ENCODE assay signal across 12 mouse cellular contexts in the genomic region with DNA sequence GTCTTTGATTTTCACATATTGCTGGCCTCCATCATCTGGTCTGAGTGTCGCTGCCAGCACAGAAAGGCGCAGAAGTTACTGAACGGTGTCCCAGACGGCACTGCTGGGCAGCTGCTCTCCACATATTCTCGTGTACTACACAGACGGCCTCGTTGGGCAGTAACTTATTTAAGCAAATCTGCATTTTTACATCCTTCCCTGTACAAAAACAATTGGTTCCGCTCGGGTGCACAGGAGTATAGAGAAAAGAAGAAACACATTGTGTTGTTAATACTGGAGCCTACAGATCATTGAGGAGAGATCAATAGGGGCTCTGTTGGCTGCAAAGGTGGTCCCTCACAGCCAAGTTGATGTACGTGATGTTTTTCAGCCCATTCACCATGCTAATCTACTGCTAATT. TPM values are rescaled to one million over a fixed set of nuclear protein-coding genes. Genes with fewer than 3 reads are reported as not detected.
DNase-seq lines count a peak whose midpoint lies in the region; ATAC-seq and TF ChIP-seq lines count a peak whose summit lies in the region.
"Had no signal": no experiment of that assay in that cellular context is flagged by ENCODE, and none has a peak within 500 bp of the region (broad histone marks: within the 10 kb centered on the region; RNA-seq: fewer than 3 reads in every experiment).

No protein-coding gene starts in this region.

- TF ChIP-seq CTCF in brain, embryonic 14.5 days (IDR thresholded peaks at IDR 0.05; ENCODE audit: borderline replicate concordance, extremely low read depth, insufficient read depth, insufficient read length): no peak
- no peak for TF ChIP-seq CTCF in gastrocnemius, adult 2 months (IDR thresholded peaks at IDR 0.05)

- DNase-seq in Muller cell, postnatal 12 days (ENCODE audit: inconsistent ontology term): peak; percentile 9
- DNase-seq in brain, embryonic 14.5 days (ENCODE audit: low read depth): peak; percentile 92
- DNase-seq in hindbrain, embryonic 11.5 days (ENCODE audit: low spot score): peak; percentile 67
- DNase-seq in gastrocnemius, adult 2 months: no peak
- no peak for DNase-seq in cerebellum, adult 9-11 months
- no peak for DNase-seq in right cerebral cortex, postnatal 14 days
- DNase-seq: adrenal gland, adult 2 months; gastrocnemius, postnatal 36 days; kidney, adult 9 months had no signal

- no peak for TF ChIP-seq POLR2A in brain, embryonic 14.5 days (IDR thresholded peaks at IDR 0.05; ENCODE audit: borderline replicate concordance, extremely low read depth, insufficient read depth, insufficient read length, poor library complexity, severe bottlenecking)

- no peak overlapping the region for H3K4me2 ChIP-seq in hindbrain, embryonic 11.5 days (replicated peaks; ENCODE audit: low read depth, low read length)
- no peak overlapping the region for H3K4me2 ChIP-seq in midbrain, embryonic 15.5 days
- H3K4me2 ChIP-seq: lung, embryonic 15.5 days had no signal

- no peaks in the 10 kb centered on the region for H3K9me3 ChIP-seq in hindbrain, embryonic 11.5 days (ENCODE audit: control insufficient read depth, low read length)
- no peaks in the 10 kb centered on the region for H3K9me3 ChIP-seq in midbrain, embryonic 15.5 days
- H3K9me3 ChIP-seq: lung, embryonic 15.5 days had no signal

- no peak overlapping the region for H3K9ac ChIP-seq in hindbrain, embryonic 11.5 days (ENCODE audit: low read depth, low read length)
- no peak overlapping the region for H3K9ac ChIP-seq in midbrain, embryonic 15.5 days
- H3K9ac ChIP-seq: lung, embryonic 15.5 days had no signal

- no peaks in the 10 kb centered on the region for H3K4me1 ChIP-seq in hindbrain, embryonic 11.5 days (replicated peaks; ENCODE audit: control insufficient read depth, insufficient read depth, low read length)
- H3K4me1 ChIP-seq in midbrain, embryonic 15.5 days: peaks cover 7% of the 10 kb centered on the region; the same call in 1 of the 2 replicates
- H3K4me1 ChIP-seq: lung, embryonic 15.5 days had no signal

- intact Hi-C loops in gastrocnemius, adult 2 months (cut with DNase I): no loop called here

- no peaks in the 10 kb centered on the region for H3K36me3 ChIP-seq in hindbrain, embryonic 11.5 days (ENCODE audit: control insufficient read depth, insufficient read depth, low read length)
- H3K36me3 ChIP-seq in midbrain, embryonic 15.5 days (replicated peaks): no peaks in the 10 kb centered on the region
- H3K36me3 ChIP-seq: G1E; lung, embryonic 15.5 days had no signal

- ATAC-seq in hindbrain, embryonic 11.5 days (ENCODE audit: low FRiP score): peak; percentile 84
- ATAC-seq in midbrain, embryonic 15.5 days (replicated peaks): peak; percentile 67

- WGBS in hindbrain, embryonic 11.5 days: 35% methylated on average over 10 of the region's 10 CpGs
- WGBS in midbrain, embryonic 15.5 days: 16% methylated on average over 10 of the region's 10 CpGs

- H3K4me3 ChIP-seq in hindbrain, embryonic 11.5 days (ENCODE audit: low read depth, low read length): no peak overlapping the region
- no peak overlapping the region for H3K4me3 ChIP-seq in midbrain, embryonic 15.5 days
- no peak overlapping the region for H3K4me3 ChIP-seq in gastrocnemius, adult 2 months
- H3K4me3 ChIP-seq: lung, embryonic 15.5 days had no signal

- H3K27ac ChIP-seq in hindbrain, embryonic 11.5 days (ENCODE audit: low read depth, low read length): no peak overlapping the region
- H3K27ac ChIP-seq in midbrain, embryonic 15.5 days: peak overlapping the region; percentile 9; the same call in 1 of the 2 replicates
- H3K27ac ChIP-seq in gastrocnemius, adult 2 months: no peak overlapping the region
- H3K27ac ChIP-seq: lung, embryonic 15.5 days had no signal

- H3K27me3 ChIP-seq in hindbrain, embryonic 11.5 days (ENCODE audit: control insufficient read depth, insufficient read depth, low read length): no peaks in the 10 kb centered on the region
- no peaks in the 10 kb centered on the region for H3K27me3 ChIP-seq in midbrain, embryonic 15.5 days (replicated peaks)
- H3K27me3 ChIP-seq: lung, embryonic 15.5 days had no signal

RNA-seq across cellular contexts. Expression of gene Rasgef1b, which starts 58.4 kb away (rescaled TPM):
- polyA plus RNA-seq in brain, embryonic 14.5 days (2012; rRNA removed): 37.4 and 42.7 TPM in 2 replicates
- polyA plus RNA-seq in hindbrain, embryonic 11.5 days (2014; fragmentation: Nextera tagmentation; extraction: Ambion mirVana): 14.1 and 14.3 TPM in 2 replicates
- polyA plus RNA-seq in midbrain, embryonic 15.5 days (2015; fragmentation: Nextera tagmentation; extraction: Ambion mirVana): 65.7 and 68.2 TPM in 2 replicates
- under 1 TPM; 0.26 to 0.47 TPM for total RNA-seq in gastrocnemius, adult 2 months (2021)
- polyA plus RNA-seq: G1E had no signal

Comparison
In these comparisons a context has a peak if more than half of its experiments do, and no peak if none do; other contexts are left out.
1. DNase-seq: peak in Muller cell, postnatal 12 days (single experiment), brain, embryonic 14.5 days (single experiment) and hindbrain, embryonic 11.5 days (single experiment); none in gastrocnemius, adult 2 months (single experiment), cerebellum, adult 9-11 months (single experiment) and right cerebral cortex, postnatal 14 days (single experiment).